Mouse (Mus musculus): ENCODE measurements at regions not wholly inside any gene's neighbourhood (a gene's known extent, or its start where the extent isn't known, plus 50 kb on each side); places are given as distances from the start of the nearest gene placed in this dataset.

GRCm38 (mm10) chr16:42612011-42612410 lies 263.7 kb upstream of the Zbtb20 start:
- DNase-seq (ENCODE audit: low read depth, low spot score) (no peak), ATAC-seq (no peak)
- in situ Hi-C loops (cut with MboI; ENCODE audit: low pct_unique_long_range_greater_than_20kb) = no loop called here
- ChIA-PET CTCF (no interaction called here), POLR2A (no interaction called here)
- no peak for TF ChIP-seq CTCF (IDR thresholded peaks at IDR 0.05)
- H3K27me3 ChIP-seq = peaks cover 4% of the 10 kb centered on the region

GRCm38 (mm10) chr16:42608336-42608735 lies 267.3 kb upstream of the Zbtb20 start:
- ChIA-PET CTCF (no interaction called here), POLR2A (no interaction called here)
- DNase-seq (ENCODE audit: low read depth, low spot score) = no peak
- in situ Hi-C loops (cut with MboI; ENCODE audit: low pct_unique_long_range_greater_than_20kb) = no loop called here
- no peak for TF ChIP-seq CTCF (IDR thresholded peaks at IDR 0.05)
- ATAC-seq = no peak
- H3K27me3 ChIP-seq = peaks cover 2% of the 10 kb centered on the region

- DNase-seq (ENCODE audit: low read depth, low spot score) (no peak), ATAC-seq (no peak)
- H3K27me3 ChIP-seq = no peaks in the 10 kb centered on the region
- POLR2A ChIA-PET = no interaction called here
- in situ Hi-C loops (cut with MboI; ENCODE audit: low pct_unique_long_range_greater_than_20kb) = no loop called here
- no peak for TF ChIP-seq CTCF (IDR thresholded peaks at IDR 0.05)
- CTCF ChIA-PET = no interaction called here
Observed at GRCm38 (mm10) chr16:42592321-42592720, 251.9 kb upstream of the Gap43 start.

- DNase-seq (ENCODE audit: low read depth, low spot score) (no peak), ATAC-seq (no peak)
- POLR2A ChIA-PET = no interaction called here
- in situ Hi-C loops (cut with MboI; ENCODE audit: low pct_unique_long_range_greater_than_20kb) = no loop called here
- no peak for TF ChIP-seq CTCF (IDR thresholded peaks at IDR 0.05)
- CTCF ChIA-PET = no interaction called here
- no peaks in the 10 kb centered on the region for H3K27me3 ChIP-seq
Observed at GRCm38 (mm10) chr16:42591530-42591929, 251.1 kb upstream of the Gap43 start.

GRCm38 (mm10) chr16:42586196-42586595 lies 245.7 kb upstream of the Gap43 start:
- ChIA-PET POLR2A (no interaction called here), CTCF (no interaction called here)
- ATAC-seq (no peak), DNase-seq (ENCODE audit: low read depth, low spot score) (no peak)
- TF ChIP-seq CTCF (IDR thresholded peaks at IDR 0.05) = no peak
- in situ Hi-C loops (cut with MboI; ENCODE audit: low pct_unique_long_range_greater_than_20kb) = no loop called here
- H3K27me3 ChIP-seq = no peaks in the 10 kb centered on the region

- CTCF ChIA-PET = no interaction called here
Observed at GRCm38 (mm10) chr16:42575517-42575946, 235.1 kb upstream of the Gap43 start.

GRCm38 (mm10) chr16:42574978-42575377 lies 234.5 kb upstream of the Gap43 start:
- ATAC-seq (no peak), DNase-seq (ENCODE audit: low read depth, low spot score) (no peak)
- ChIA-PET CTCF (no interaction called here), POLR2A (no interaction called here)
- TF ChIP-seq CTCF (IDR thresholded peaks at IDR 0.05) = no peak
- in situ Hi-C loops (cut with MboI; ENCODE audit: low pct_unique_long_range_greater_than_20kb) = no loop called here
- H3K27me3 ChIP-seq = peaks cover 3% of the 10 kb centered on the region

More at GRCm38 (mm10) chr16:42575517-42575946, 235.1 kb upstream of the Gap43 start:
- TF ChIP-seq CTCF (IDR thresholded peaks at IDR 0.05) = no peak
- POLR2A ChIA-PET = no interaction called here
- in situ Hi-C loops (cut with MboI; ENCODE audit: low pct_unique_long_range_greater_than_20kb) = no loop called here
- ATAC-seq = no peak
- H3K27me3 ChIP-seq = peaks cover 3% of the 10 kb centered on the region
- DNase-seq (ENCODE audit: low read depth, low spot score) = no peak

GRCm38 (mm10) chr16:42570246-42570996 lies 230.0 kb upstream of the Gap43 start:
- no peak for ATAC-seq
- CTCF ChIA-PET = no interaction called here
- in situ Hi-C loops (cut with MboI; ENCODE audit: low pct_unique_long_range_greater_than_20kb) = no loop called here
- POLR2A ChIA-PET = no interaction called here
- TF ChIP-seq CTCF (IDR thresholded peaks at IDR 0.05) = no peak
- no peak for DNase-seq (ENCODE audit: low read depth, low spot score)
- H3K27me3 ChIP-seq = peaks cover 7% of the 10 kb centered on the region

- ATAC-seq = no peak
- ChIA-PET CTCF (no interaction called here), POLR2A (no interaction called here)
- H3K27me3 ChIP-seq = peaks cover 7% of the 10 kb centered on the region
- no peak for DNase-seq (ENCODE audit: low read depth, low spot score)
- in situ Hi-C loops (cut with MboI; ENCODE audit: low pct_unique_long_range_greater_than_20kb) = no loop called here
- TF ChIP-seq CTCF (IDR thresholded peaks at IDR 0.05) = no peak
Observed at GRCm38 (mm10) chr16:42569335-42569734, 228.9 kb upstream of the Gap43 start.

- ATAC-seq (no peak), DNase-seq (ENCODE audit: low read depth, low spot score) (no peak)
- H3K27me3 ChIP-seq = peaks cover 8% of the 10 kb centered on the region
- in situ Hi-C loops (cut with MboI; ENCODE audit: low pct_unique_long_range_greater_than_20kb) = no loop called here
- no peak for TF ChIP-seq CTCF (IDR thresholded peaks at IDR 0.05)
- POLR2A ChIA-PET = no interaction called here
- CTCF ChIA-PET = interaction anchor here (1.3 kb wide), 1 partner anchor 19 kb away, joined by 3 read pairs; no protein-coding TSS in a partner anchor
Observed at GRCm38 (mm10) chr16:42549591-42549990, 209.1 kb upstream of the Gap43 start.

- no peak for ATAC-seq
- POLR2A ChIA-PET = no interaction called here
- no peak for DNase-seq (ENCODE audit: low read depth, low spot score)
- in situ Hi-C loops (cut with MboI; ENCODE audit: low pct_unique_long_range_greater_than_20kb) = no loop called here
- TF ChIP-seq CTCF (IDR thresholded peaks at IDR 0.05) = no peak
- peaks cover 16% of the 10 kb centered on the region for H3K27me3 ChIP-seq
- CTCF ChIA-PET = no interaction called here
Observed at GRCm38 (mm10) chr16:42546229-42547163, 206.0 kb upstream of the Gap43 start.
